Mouse (Mus musculus) left cerebral cortex, adult 8-10 months (tissue): ENCODE results near the gene Pclaf. TPM values are rescaled to one million over a fixed set of nuclear protein-coding genes. Genes with fewer than 3 reads are reported as not detected.

Experiments used
- total RNA-seq, 4 experiments: library from RNA; stranded (reverse); gene quantifications; 2 replicates each; pipeline ENCODE4 v1.2.4; 2022

Pclaf gene
- total RNA-seq, 4 experiments from 2014 or later, result 0.23 to 0.44 (median 0.25) TPM; not detected in 1

Other genes starting within 250 kb of the Pclaf start
- 100 to 1,000 TPM; 221 to 258 (median 249) TPM for gene Oaz2, start 222.2 kb upstream of the Pclaf start, total RNA-seq
- gene Zfp609, start 62.7 kb upstream of the Pclaf start, total RNA-seq, result 10 to 100 TPM; 47.1 to 51.9 (median 49.0) TPM
- gene Trip4, start 18.6 kb downstream of the Pclaf start, total RNA-seq, result 10 to 100 TPM; 34.1 to 37.8 (median 36.4) TPM
- gene Csnk1g1, start 18.7 kb downstream of the Pclaf start, total RNA-seq, result 10 to 100 TPM; 33.0 to 48.1 (median 44.8) TPM
- 100 to 1,000 TPM; 147 to 175 (median 159) TPM for gene Ppib, start 170.0 kb downstream of the Pclaf start, total RNA-seq
- gene Snx22, start 179.5 kb downstream of the Pclaf start, total RNA-seq, result 1 to 10 TPM; 4.3 to 6.0 (median 5.2) TPM
- 10 to 100 TPM; 76.2 to 82.1 (median 79.1) TPM for gene Snx1, start 236.3 kb downstream of the Pclaf start, total RNA-seq
- gene Ciao2a, start 236.4 kb downstream of the Pclaf start, total RNA-seq, result 10 to 100 TPM; 25.7 to 26.7 (median 26.5) TPM